Mouse (Mus musculus) ES-E14 (cell line): ENCODE results near the gene Akr1d1. TPM values are rescaled to one million over a fixed set of nuclear protein-coding genes. Genes with fewer than 3 reads are reported as not detected.

ENCODE experiments used
- DNase-seq: peaks from one replicate; pipeline ENCODE4 v3.0.0-alpha.2; 2013; ENCODE audit warnings: low read depth, low spot score
- H3K27ac ChIP-seq: 2 replicates; pipeline ENCODE4 v1.5.1; 2012; ENCODE audit warnings: low read depth, mild to moderate bottlenecking, low read length, moderate library complexity, mixed read lengths; ENCODE audit not compliant: poor library complexity, insufficient read depth, severe bottlenecking
- H3K36me3 ChIP-seq: 2 replicates; pipeline ENCODE4 v1.6.1; 2012; ENCODE audit warnings: mild to moderate bottlenecking, low read length, moderate library complexity, mixed read lengths; ENCODE audit not compliant: control insufficient read depth, poor library complexity, insufficient read depth, severe bottlenecking
- H3K4me1 ChIP-seq, 2 experiments: fragments of 150-350 bp in 1 of 2; sonication (generic) in 1 of 2; 2 replicates each; pipeline ENCODE4 v1.6.1; 2012; ENCODE audit warnings: low read length in 2 of 2, mild to moderate bottlenecking in 1 of 2, mixed read lengths in 1 of 2; ENCODE audit not compliant: control insufficient read depth in 2 of 2, insufficient read depth in 2 of 2, poor library complexity in 1 of 2
- H3K4me3 ChIP-seq, 2 experiments: fragments of 150-350 bp in 1 of 2; sonication (generic) in 1 of 2; 2 replicates each; pipeline ENCODE4 v1.5.1; 2012; ENCODE audit warnings: low read length in 2 of 2, low read depth in 1 of 2, mild to moderate bottlenecking in 1 of 2, mixed read lengths in 1 of 2; ENCODE audit not compliant: insufficient read depth in 1 of 2, poor library complexity in 1 of 2, severe bottlenecking in 1 of 2
- H3K9ac ChIP-seq: 2 replicates; pipeline ENCODE4 v1.6.1; 2012; ENCODE audit warnings: low read depth, mild to moderate bottlenecking, low read length, mixed read lengths; ENCODE audit not compliant: poor library complexity, insufficient read depth, severe bottlenecking
- H3K9me3 ChIP-seq: fragments of 150-350 bp; sonication (generic); 2 replicates; pipeline ENCODE4 v1.6.1; 2012; ENCODE audit warnings: low read depth, mild to moderate bottlenecking, low read length; ENCODE audit not compliant: control insufficient read depth, insufficient read depth
- CHD2 ChIP-seq: IDR thresholded peaks from 2 replicates; pipeline ENCODE4 v1.6.1; 2014; ENCODE audit warnings: mild to moderate bottlenecking, low read depth, low read length, inconsistent platforms
- HCFC1 ChIP-seq: IDR thresholded peaks from 2 replicates; pipeline ENCODE4 v1.6.1; 2012; ENCODE audit warnings: low read length, inconsistent platforms, borderline replicate concordance; ENCODE audit not compliant: insufficient read depth
- MAFK ChIP-seq: IDR thresholded peaks from 2 replicates; pipeline ENCODE4 v1.6.1; 2014; ENCODE audit warnings: mild to moderate bottlenecking, low read depth, low read length, inconsistent platforms; ENCODE audit not compliant: insufficient read depth
- ZC3H11A ChIP-seq: IDR thresholded peaks from 2 replicates; pipeline ENCODE4 v1.6.1; 2012; ENCODE audit warnings: low read depth, mild to moderate bottlenecking, inconsistent platforms, low read length, borderline replicate concordance
- ZNF384 ChIP-seq: IDR thresholded peaks from 2 replicates; pipeline ENCODE4 v1.6.1; 2012; ENCODE audit warnings: low read depth, low read length, inconsistent platforms
- in situ Hi-C, 2 experiments: fragments of 600-800 bp; cut with MboI; formaldehyde crosslinking; loops; one replicate each; pipeline ENCODE4 v1.15.1; 2025; ENCODE audit warnings: low sequenced_read_pairs in 2 of 2, inconsistent platforms in 1 of 2; ENCODE audit not compliant: unreplicated experiment in 2 of 2
- total RNA-seq: library from RNA; depleted of rRNA; stranded (reverse); fragments of 300-350 nt; gene quantifications from 2 replicates; pipeline ENCODE4 v1.2.3, GENCODE M21; 2012

The Akr1d1 gene
- total RNA-seq, 1 experiment = not detected

- in situ Hi-C loops = no loop called here
- Histone ChIP-seq H3K9ac (no peak overlapping the region; the same call in 1 of the 2 replicates), H3K36me3 (no peaks in the 10 kb centered on the region), H3K9me3 (no peaks in the 10 kb centered on the region), H3K4me1 (peaks cover 5 to 7% of the 10 kb centered on the region in 2 experiments; a peak in 3 of 4 replicates), H3K27ac (peak overlapping the region; percentile 53; the same call in 1 of the 2 replicates), H3K4me3 (no peak overlapping the region)
- TF ChIP-seq ZNF384 (no peak), MAFK (no peak), ZC3H11A (no peak), CHD2 (no peak), HCFC1 (no peak)
- DNase-seq = no peak
Observed at GRCm38 (mm10) chr6:37602857-37603765, 73.1 kb downstream of the Akr1d1 start.

- no peaks in the 10 kb centered on the region for H3K9me3 ChIP-seq
- H3K36me3 ChIP-seq = no peaks in the 10 kb centered on the region
- DNase-seq = no peak
- peak overlapping the region; percentile 63; the same call in 1 of the 2 replicates for H3K27ac ChIP-seq
- in situ Hi-C loops = no loop called here
- no peak for TF ChIP-seq MAFK
- peak; percentile 31; the same call in 1 of the 2 replicates for TF ChIP-seq CHD2
- no peak overlapping the region for H3K4me3 ChIP-seq
- H3K4me1 ChIP-seq = peaks cover 5 to 7% of the 10 kb centered on the region in 2 experiments; a peak in 3 of 4 replicates
- no peak overlapping the region for H3K9ac ChIP-seq
Observed at GRCm38 (mm10) chr6:37604178-37604883, 74.4 kb downstream of the Akr1d1 start.

- no peak for DNase-seq
- H3K9me3 ChIP-seq = no peaks in the 10 kb centered on the region
- H3K9ac ChIP-seq = no peak overlapping the region
- in situ Hi-C loops = no loop called here
- no peaks in the 10 kb centered on the region for H3K36me3 ChIP-seq
- H3K4me3 ChIP-seq = no peak overlapping the region
- no peak for TF ChIP-seq HCFC1
- H3K4me1 ChIP-seq = peaks cover 5 to 7% of the 10 kb centered on the region in 2 experiments; a peak in 3 of 4 replicates
- peak overlapping the region; percentile 50; the same call in 1 of the 2 replicates for H3K27ac ChIP-seq
Observed at GRCm38 (mm10) chr6:37604884-37605269, 74.9 kb downstream of the Akr1d1 start.

GRCm38 (mm10) chr6:37607511-37608289, 77.7 kb downstream of the Akr1d1 start:
- no peak for DNase-seq
- H3K4me1 ChIP-seq = peaks cover 3 to 5% of the 10 kb centered on the region in 2 experiments; a peak in 3 of 4 replicates
- no peak overlapping the region for H3K27ac ChIP-seq
- TF ChIP-seq MAFK (no peak), HCFC1 (no peak), ZNF384 (no peak), CHD2 (no peak), ZC3H11A (no peak)
- H3K4me3 ChIP-seq = no peak overlapping the region
- no peaks in the 10 kb centered on the region for H3K9me3 ChIP-seq
- H3K9ac ChIP-seq = no peak overlapping the region
- H3K36me3 ChIP-seq = no peaks in the 10 kb centered on the region
- in situ Hi-C loops = no loop called here
